Mouse (Mus musculus) cerebellum, adult 9-10 months (tissue): ENCODE data around the gene BC048562.

Source experiments
- DNase-seq: peaks from one replicate; pipeline ENCODE4 v3.0.0; 2022

The BC048562 gene

GRCm38 (mm10) chr9:108451519-108452160 lies 15.4 kb downstream of the BC048562 start:
- DNase-seq, result no peak

GRCm38 (mm10) chr9:108452291-108452906 lies 16.1 kb downstream of the BC048562 start:
- peak; percentile 93 for DNase-seq

GRCm38 (mm10) chr9:108452911-108453310 lies 16.6 kb downstream of the BC048562 start:
- no peak for DNase-seq

- DNase-seq, result no peak
These were observed 17.2 kb downstream of the BC048562 start for GRCm38 (mm10) chr9:108453458-108453857.

GRCm38 (mm10) chr9:108454429-108454828 lies 18.1 kb downstream of the BC048562 start:
- no peak for DNase-seq

- DNase-seq, result no peak
These were observed 19.7 kb downstream of the BC048562 start for GRCm38 (mm10) chr9:108455747-108456571.

GRCm38 (mm10) chr9:108456953-108457352 lies 20.7 kb downstream of the BC048562 start:
- DNase-seq, result no peak

- DNase-seq, result no peak
These were observed 23.6 kb downstream of the BC048562 start for GRCm38 (mm10) chr9:108459939-108460318.

GRCm38 (mm10) chr9:108460319-108461178 lies 24.3 kb downstream of the BC048562 start, which contains the start of gene Ccdc71:
Gene Ccdc71 (plus strand): TSS chr9:108460527.
- peak; percentile 90 for DNase-seq

- DNase-seq, result no peak
These were observed 24.9 kb downstream of the BC048562 start, which contains the start of gene Klhdc8b for GRCm38 (mm10) chr9:108461181-108461631. Gene Klhdc8b (minus strand): TSS chr9:108461581.

GRCm38 (mm10) chr9:108461675-108462074 lies 25.4 kb downstream of the BC048562 start:
- no peak for DNase-seq

- no peak for DNase-seq
These were observed 25.9 kb downstream of the BC048562 start for GRCm38 (mm10) chr9:108462192-108462591.

GRCm38 (mm10) chr9:108463713-108464112 lies 27.4 kb downstream of the BC048562 start:
- DNase-seq, result no peak

- no peak for DNase-seq
These were observed 29.9 kb downstream of the BC048562 start for GRCm38 (mm10) chr9:108466219-108466618.

GRCm38 (mm10) chr9:108469430-108469829 lies 33.1 kb downstream of the BC048562 start:
- no peak for DNase-seq

GRCm38 (mm10) chr9:108469845-108470244 lies 33.6 kb downstream of the BC048562 start:
- DNase-seq, result no peak

GRCm38 (mm10) chr9:108474528-108474927 lies 38.2 kb downstream of the BC048562 start:
- DNase-seq, result no peak

- DNase-seq, result no peak
These were observed 42.4 kb downstream of the BC048562 start for GRCm38 (mm10) chr9:108478638-108479156.

- no peak for DNase-seq
These were observed 43.0 kb downstream of the BC048562 start for GRCm38 (mm10) chr9:108479241-108479640.

GRCm38 (mm10) chr9:108479721-108480351 lies 43.6 kb downstream of the BC048562 start, which contains the start of gene Lamb2:
Gene Lamb2 (plus strand): TSS chr9:108479736.
- no peak for DNase-seq

GRCm38 (mm10) chr9:108480813-108481519 lies 44.7 kb downstream of the BC048562 start:
- DNase-seq, result no peak
